Mouse (Mus musculus) liver, embryonic 15.5 days (tissue): ENCODE results near the gene Sardh. TPM values are rescaled to one million over a fixed set of nuclear protein-coding genes. Genes with fewer than 3 reads are reported as not detected.

Experiments used
- ATAC-seq: fragments of 200-750 bp; cut with Nextera tagmentation; 2 replicates; pipeline ENCODE4 v1.8.0; 2017; ENCODE audit warnings: moderate number of reproducible peaks, mild to moderate bottlenecking, moderate library complexity; ENCODE audit not compliant: insufficient read depth
- H3K27ac ChIP-seq: fragments of 300-500 bp; sonication (generic); replicated peaks from 2 replicates; pipeline ENCODE4 v1.5.1; 2015; ENCODE audit warnings: mild to moderate bottlenecking, inconsistent platforms
- H3K27me3 ChIP-seq: fragments of 300-500 bp; sonication (generic); 2 replicates; pipeline ENCODE4 v1.6.1; 2015; ENCODE audit warnings: mild to moderate bottlenecking, inconsistent platforms
- H3K36me3 ChIP-seq: fragments of 300-500 bp; sonication (generic); replicated peaks from 2 replicates; pipeline ENCODE4 v1.6.1; 2015; ENCODE audit warnings: moderate library complexity, mild to moderate bottlenecking, inconsistent platforms
- H3K4me1 ChIP-seq: fragments of 300-500 bp; sonication (generic); replicated peaks from 2 replicates; pipeline ENCODE4 v1.6.1; 2015; ENCODE audit warnings: inconsistent platforms
- H3K4me2 ChIP-seq: fragments of 300-500 bp; sonication (generic); 2 replicates; pipeline ENCODE4 v1.6.1; 2015; ENCODE audit warnings: moderate library complexity, mild to moderate bottlenecking, inconsistent platforms
- H3K4me3 ChIP-seq: fragments of 300-500 bp; sonication (generic); replicated peaks from 2 replicates; pipeline ENCODE4 v1.5.1; 2015; ENCODE audit warnings: mild to moderate bottlenecking, inconsistent platforms
- H3K9ac ChIP-seq: fragments of 300-500 bp; sonication (generic); 2 replicates; pipeline ENCODE4 v1.6.1; 2015; ENCODE audit warnings: moderate library complexity, mild to moderate bottlenecking, inconsistent platforms
- H3K9me3 ChIP-seq: fragments of 300-500 bp; sonication (generic); replicated peaks from 2 replicates; pipeline ENCODE4 v1.6.1; 2016; ENCODE audit warnings: inconsistent platforms
- WGBS: fragments of 180-500 bp; shearing (Covaris S2); methylation state at CpG from one replicate; pipeline ENCODE4 v1.1.7; 2015; ENCODE audit warnings: mixed read lengths; ENCODE audit not compliant: insufficient replicate concordance; 5-methylcytosine and 5-hydroxymethylcytosine counted together
- polyA plus RNA-seq: library from polyadenylated mRNA; unstranded; fragments of >200 nt; fragmentation: Nextera tagmentation; extraction: Ambion mirVana; gene quantifications from 2 replicates; pipeline ENCODE4 v1.2.1, GENCODE M21; 2015

The Sardh gene
- polyA plus RNA-seq, 1 experiment from 2014 or later: 51.2 TPM

GRCm38 (mm10) chr2:27205666-27206065, 42.5 kb downstream of the Sardh start:
- H3K4me2 ChIP-seq: no peak overlapping the region
- H3K4me3 ChIP-seq: no peak overlapping the region
- H3K36me3 ChIP-seq: no peaks in the 10 kb centered on the region
- 0 out of 2 replicates have a peak, but pooled peaks cover 4% of the 10 kb centered on the region for H3K4me1 ChIP-seq
- H3K9me3 ChIP-seq: no peaks in the 10 kb centered on the region
- no peak overlapping the region for H3K9ac ChIP-seq
- no peak overlapping the region for H3K27ac ChIP-seq
- no peak for ATAC-seq
- H3K27me3 ChIP-seq: no peaks in the 10 kb centered on the region
- WGBS: 69% methylated on average over 10 of the region's 10 CpGs

- H3K27me3 ChIP-seq: no peaks in the 10 kb centered on the region
- WGBS: 57% methylated on average over 1 of the region's 1 CpGs
- no peak overlapping the region for H3K4me3 ChIP-seq
- H3K27ac ChIP-seq: no peak overlapping the region
- peaks cover 4% of the 10 kb centered on the region for H3K36me3 ChIP-seq
- H3K9me3 ChIP-seq: no peaks in the 10 kb centered on the region
- no peak for ATAC-seq
- no peak overlapping the region for H3K9ac ChIP-seq
- H3K4me1 ChIP-seq: 0 out of 2 replicates have a peak, but pooled peaks cover 4% of the 10 kb centered on the region
- H3K4me2 ChIP-seq: no peak overlapping the region
These were observed 47.6 kb downstream of the Sardh start for GRCm38 (mm10) chr2:27200586-27200985.

- H3K9me3 ChIP-seq: no peaks in the 10 kb centered on the region
- H3K27me3 ChIP-seq: no peaks in the 10 kb centered on the region
- ATAC-seq: no peak
- no peak overlapping the region for H3K27ac ChIP-seq
- H3K4me3 ChIP-seq: no peak overlapping the region
- H3K4me2 ChIP-seq: no peak overlapping the region
- H3K9ac ChIP-seq: no peak overlapping the region
- 26% methylated on average over 5 of the region's 5 CpGs for WGBS
- H3K36me3 ChIP-seq: peaks cover 8% of the 10 kb centered on the region
- H3K4me1 ChIP-seq: 0 out of 2 replicates have a peak, but pooled peaks cover 4% of the 10 kb centered on the region
These were observed 49.4 kb downstream of the Sardh start for GRCm38 (mm10) chr2:27198551-27199246.

- 42% methylated on average over 4 of the region's 4 CpGs for WGBS
- 0 out of 2 replicates have a peak, but pooled peaks cover 5% of the 10 kb centered on the region for H3K36me3 ChIP-seq
- no peak overlapping the region for H3K9ac ChIP-seq
- H3K4me2 ChIP-seq: no peak overlapping the region
- H3K4me3 ChIP-seq: no peak overlapping the region
- H3K27ac ChIP-seq: no peak overlapping the region
- no peaks in the 10 kb centered on the region for H3K4me1 ChIP-seq
- no peaks in the 10 kb centered on the region for H3K9me3 ChIP-seq
- ATAC-seq: no peak
- no peaks in the 10 kb centered on the region for H3K27me3 ChIP-seq
These were observed 58.1 kb downstream of the Sardh start for GRCm38 (mm10) chr2:27189994-27190393.

- Histone ChIP-seq H3K27me3 (no peaks in the 10 kb centered on the region), H3K9me3 (no peaks in the 10 kb centered on the region), H3K36me3 (no peaks in the 10 kb centered on the region), H3K4me2 (no peak overlapping the region), H3K4me1 (no peaks in the 10 kb centered on the region), H3K4me3 (no peak overlapping the region), H3K27ac (no peak overlapping the region), H3K9ac (no peak overlapping the region)
- 47% methylated on average over 6 of the region's 6 CpGs for WGBS
- ATAC-seq: no peak
These were observed 60.6 kb downstream of the Sardh start for GRCm38 (mm10) chr2:27187531-27187930.

- Histone ChIP-seq H3K9ac (no peak overlapping the region), H3K4me3 (no peak overlapping the region), H3K36me3 (no peaks in the 10 kb centered on the region), H3K4me1 (no peaks in the 10 kb centered on the region), H3K27ac (no peak overlapping the region), H3K4me2 (no peak overlapping the region), H3K9me3 (no peaks in the 10 kb centered on the region), H3K27me3 (no peaks in the 10 kb centered on the region)
- WGBS: 60% methylated on average over 12 of the region's 12 CpGs
- ATAC-seq: no peak
These were observed 64.4 kb downstream of the Sardh start for GRCm38 (mm10) chr2:27183734-27184133.

GRCm38 (mm10) chr2:27181907-27182306, 66.2 kb downstream of the Sardh start:
- Histone ChIP-seq H3K4me2 (no peak overlapping the region), H3K9me3 (no peaks in the 10 kb centered on the region), H3K4me3 (no peak overlapping the region), H3K9ac (no peak overlapping the region), H3K27ac (no peak overlapping the region), H3K36me3 (no peaks in the 10 kb centered on the region), H3K4me1 (no peaks in the 10 kb centered on the region), H3K27me3 (no peaks in the 10 kb centered on the region)
- 47% methylated on average over 4 of the region's 4 CpGs for WGBS
- no peak for ATAC-seq

- H3K9ac ChIP-seq: no peak overlapping the region
- H3K36me3 ChIP-seq: no peaks in the 10 kb centered on the region
- H3K9me3 ChIP-seq: no peaks in the 10 kb centered on the region
- no peak overlapping the region for H3K4me2 ChIP-seq
- WGBS: 65% methylated on average over 8 of the region's 8 CpGs
- H3K27ac ChIP-seq: no peak overlapping the region
- no peak overlapping the region for H3K4me3 ChIP-seq
- H3K27me3 ChIP-seq: no peaks in the 10 kb centered on the region
- ATAC-seq: no peak
- H3K4me1 ChIP-seq: no peaks in the 10 kb centered on the region
These were observed 69.0 kb downstream of the Sardh start for GRCm38 (mm10) chr2:27179101-27179500.

GRCm38 (mm10) chr2:27175696-27176267, 72.4 kb downstream of the Sardh start:
- 65% methylated on average over 10 of the region's 10 CpGs for WGBS
- Histone ChIP-seq H3K4me2 (no peak overlapping the region), H3K27ac (no peak overlapping the region), H3K9ac (no peak overlapping the region), H3K4me3 (no peak overlapping the region), H3K27me3 (no peaks in the 10 kb centered on the region), H3K36me3 (no peaks in the 10 kb centered on the region), H3K4me1 (no peaks in the 10 kb centered on the region), H3K9me3 (no peaks in the 10 kb centered on the region)
- ATAC-seq: no peak

GRCm38 (mm10) chr2:27174242-27174641, 73.9 kb downstream of the Sardh start:
- WGBS: 37% methylated on average over 2 of the region's 2 CpGs
- Histone ChIP-seq H3K4me2 (no peak overlapping the region), H3K4me3 (no peak overlapping the region), H3K9me3 (no peaks in the 10 kb centered on the region), H3K36me3 (no peaks in the 10 kb centered on the region), H3K4me1 (no peaks in the 10 kb centered on the region), H3K27ac (no peak overlapping the region), H3K9ac (no peak overlapping the region), H3K27me3 (no peaks in the 10 kb centered on the region)
- ATAC-seq: no peak

GRCm38 (mm10) chr2:27166999-27167398, 81.1 kb downstream of the Sardh start:
- 19% methylated on average over 2 of the region's 2 CpGs for WGBS
- Histone ChIP-seq H3K4me2 (no peak overlapping the region), H3K27ac (no peak overlapping the region), H3K36me3 (no peaks in the 10 kb centered on the region), H3K9ac (no peak overlapping the region), H3K9me3 (no peaks in the 10 kb centered on the region), H3K27me3 (no peaks in the 10 kb centered on the region), H3K4me1 (no peaks in the 10 kb centered on the region), H3K4me3 (no peak overlapping the region)
- ATAC-seq: no peak
